ENCODE assay signal across 14 mouse cellular contexts in the genomic region with DNA sequence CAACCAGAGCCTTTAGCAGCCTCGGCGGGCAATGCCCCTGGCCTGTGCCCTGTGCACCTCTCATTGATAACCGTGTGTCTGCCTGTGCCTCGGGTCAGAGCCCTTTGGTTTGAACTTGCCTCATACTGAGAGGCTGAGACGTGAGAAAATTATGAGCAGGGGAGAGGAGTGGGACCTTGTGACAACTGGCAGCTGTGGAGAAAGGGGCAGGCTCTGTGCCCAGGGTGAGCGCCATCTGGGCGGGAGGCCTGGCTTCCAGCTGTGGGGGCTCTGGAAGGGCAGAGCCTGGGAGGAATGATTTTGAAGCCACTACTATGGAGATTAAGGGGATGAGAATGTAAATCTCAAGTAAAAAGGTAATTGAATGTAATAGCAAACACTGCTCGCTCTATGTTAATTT.
"Had no signal": no experiment of that assay in that cellular context is flagged by ENCODE, and none has a peak within 500 bp of the region (broad histone marks: within the 10 kb centered on the region; RNA-seq: fewer than 3 reads in every experiment).

No protein-coding gene starts in this region.

- H3K27ac ChIP-seq: layer of hippocampus, adult 2 months; limb, embryonic 10.5 days; liver, embryonic 15.5 days; midbrain, embryonic 13.5 days had no signal

- H3K4me1 ChIP-seq: liver, embryonic 15.5 days had no signal

- H3K9ac ChIP-seq: liver, embryonic 15.5 days; midbrain, embryonic 13.5 days; neural tube, embryonic 13.5 days had no signal

- DNase-seq: kidney, adult 9 months; kidney, postnatal 10 days; lung, adult 2 months; lung, postnatal 36 days; spleen, adult 18-20 months; thymus, adult 2 months; thymus, postnatal 36 days had no signal

- H3K4me2 ChIP-seq: liver, embryonic 11.5 days; liver, embryonic 15.5 days; midbrain, embryonic 13.5 days; neural tube, embryonic 13.5 days had no signal

- H3K4me3 ChIP-seq: layer of hippocampus, adult 2 months; limb, embryonic 10.5 days; liver, embryonic 15.5 days; midbrain, embryonic 13.5 days; neural tube, embryonic 13.5 days had no signal

- H3K9me3 ChIP-seq: limb, embryonic 10.5 days; liver, embryonic 15.5 days; midbrain, embryonic 13.5 days; neural tube, embryonic 13.5 days had no signal

- H3K36me3 ChIP-seq: limb, embryonic 10.5 days; liver, embryonic 15.5 days; midbrain, embryonic 13.5 days; neural tube, embryonic 13.5 days had no signal

- ATAC-seq: lung, postnatal 0 days; midbrain, embryonic 13.5 days had no signal
